Mouse (Mus musculus) kidney, embryonic 14.5 days (tissue): Measurements from ENCODE around the gene Gm49380. TPM values are rescaled to one million over a fixed set of nuclear protein-coding genes. Genes with fewer than 3 reads are reported as not detected.
"Not testable (repeated sequence)": the region's sequence is repeated elsewhere in the genome, so short reads cannot be mapped to it uniquely, and the experiment has no call there.

ENCODE experiments used
- ATAC-seq: fragments of 200-750 bp; cut with Nextera tagmentation; 2 replicates; pipeline ENCODE4 v1.8.0; 2017; ENCODE audit warnings: moderate number of reproducible peaks, mild to moderate bottlenecking, moderate TSS enrichment, moderate library complexity; ENCODE audit not compliant: low FRiP score, low TSS enrichment
- H3K27ac ChIP-seq: fragments of 300-500 bp; sonication (generic); 2 replicates; pipeline ENCODE4 v1.5.1; 2014; ENCODE audit warnings: low read depth, mild to moderate bottlenecking, low read length, moderate library complexity, mixed read lengths
- H3K27me3 ChIP-seq: fragments of 300-500 bp; sonication (generic); 2 replicates; pipeline ENCODE4 v1.6.1; 2014; ENCODE audit warnings: mild to moderate bottlenecking, low read length; ENCODE audit not compliant: control insufficient read depth, insufficient read depth
- H3K36me3 ChIP-seq: fragments of 300-500 bp; sonication (generic); 2 replicates; pipeline ENCODE4 v1.6.1; 2014; ENCODE audit warnings: low read length, mixed read lengths; ENCODE audit not compliant: control insufficient read depth, insufficient read depth
- H3K4me1 ChIP-seq: fragments of 300-500 bp; sonication (generic); 2 replicates; pipeline ENCODE4 v1.6.1; 2014; ENCODE audit warnings: low read length, mixed read lengths; ENCODE audit not compliant: control insufficient read depth, insufficient read depth
- H3K4me2 ChIP-seq: fragments of 300-500 bp; sonication (generic); replicated peaks from 2 replicates; pipeline ENCODE4 v1.6.1; 2014; ENCODE audit warnings: low read depth, mild to moderate bottlenecking, low read length
- H3K4me3 ChIP-seq: fragments of 300-500 bp; sonication (generic); 2 replicates; pipeline ENCODE4 v1.5.1; 2014; ENCODE audit warnings: mild to moderate bottlenecking, low read length
- H3K9ac ChIP-seq: fragments of 300-500 bp; sonication (generic); 2 replicates; pipeline ENCODE4 v1.6.1; 2014; ENCODE audit warnings: low read depth, mild to moderate bottlenecking, low read length, moderate library complexity
- H3K9me3 ChIP-seq: fragments of 300-500 bp; sonication (generic); 2 replicates; pipeline ENCODE4 v1.6.1; 2016; ENCODE audit warnings: low read length; ENCODE audit not compliant: control insufficient read depth
- whole genome bisulfite sequencing: fragments of 180-500 bp; shearing (Covaris S2); extraction: QIAGEN DNeasy Blood & Tissue Kit; methylation state at CpG from one replicate; pipeline ENCODE4 v1.1.7; 2014; 5-methylcytosine and 5-hydroxymethylcytosine counted together
- polyA plus RNA-seq: library from polyadenylated mRNA; unstranded; fragments of >200 nt; fragmentation: Nextera tagmentation; extraction: Ambion mirVana; gene quantifications from 2 replicates; pipeline ENCODE4 v1.2.1, GENCODE M21; 2014

Gm49380 gene
- polyA plus RNA-seq, 1 experiment from 2014 or later: 0.14 TPM

GRCm38 (mm10) chr9:44115599-44115998 is 2.3 kb upstream of the Gm49380 start:
- ATAC-seq: no peak
- WGBS: 82% methylated on average over 9 of the region's 9 CpGs

GRCm38 (mm10) chr9:44114453-44114852 is 1.2 kb upstream of the Gm49380 start:
- Histone ChIP-seq H3K4me1 (peaks cover 11% of the 10 kb centered on the region), H3K9ac (no peak overlapping the region), H3K9me3 (no peaks in the 10 kb centered on the region), H3K4me2 (no peak overlapping the region), H3K27ac (no peak overlapping the region), H3K4me3 (no peak overlapping the region), H3K27me3 (no peaks in the 10 kb centered on the region), H3K36me3 (peaks cover 5% of the 10 kb centered on the region; the same call in 1 of the 2 replicates)
- no peak for ATAC-seq
- WGBS: 86% methylated on average over 2 of the region's 2 CpGs

More at GRCm38 (mm10) chr9:44115599-44115998, 2.3 kb upstream of the Gm49380 start:
- peaks cover under 1% of the 10 kb centered on the region; the same call in 1 of the 2 replicates for H3K4me1 ChIP-seq
- no peak overlapping the region for H3K4me3 ChIP-seq
- H3K4me2 ChIP-seq: no peak overlapping the region
- H3K27me3 ChIP-seq: no peaks in the 10 kb centered on the region
- no peaks in the 10 kb centered on the region; the same call in 1 of the 2 replicates for H3K36me3 ChIP-seq
- no peaks in the 10 kb centered on the region for H3K9me3 ChIP-seq
- H3K9ac ChIP-seq: no peak overlapping the region
- H3K27ac ChIP-seq: no peak overlapping the region

GRCm38 (mm10) chr9:44111909-44112308 is 1.4 kb downstream of the Gm49380 start:
- H3K4me1 ChIP-seq: peaks cover 35% of the 10 kb centered on the region
- H3K36me3 ChIP-seq: peaks cover 17% of the 10 kb centered on the region
- H3K27ac ChIP-seq, H3K9me3 ChIP-seq, H3K27me3 ChIP-seq, H3K9ac ChIP-seq, ATAC-seq: not testable (repeated sequence)
- H3K4me3 ChIP-seq: peak overlapping the region; percentile 85; the same call in 1 of the 2 replicates
- peak overlapping the region; percentile 42 for H3K4me2 ChIP-seq
- 64% methylated on average over 10 of the region's 12 CpGs for WGBS

GRCm38 (mm10) chr9:44109360-44110095 is 3.8 kb downstream of the Gm49380 start:
- H3K9ac ChIP-seq: peak overlapping the region; percentile 28; the same call in 1 of the 2 replicates
- H3K4me2 ChIP-seq: peak overlapping the region; percentile 39
- H3K36me3 ChIP-seq: peaks cover 27% of the 10 kb centered on the region
- no peaks in the 10 kb centered on the region for H3K27me3 ChIP-seq
- H3K4me1 ChIP-seq: peaks cover 42% of the 10 kb centered on the region
- ATAC-seq: no peak
- H3K9me3 ChIP-seq: no peaks in the 10 kb centered on the region
- H3K27ac ChIP-seq: no peak overlapping the region
- WGBS: 18% methylated on average over 9 of the region's 9 CpGs
- peak overlapping the region; percentile 24 for H3K4me3 ChIP-seq

GRCm38 (mm10) chr9:44108269-44109055 is 4.8 kb downstream of the Gm49380 start:
- Histone ChIP-seq H3K9ac (peak overlapping the region; percentile 19; the same call in 1 of the 2 replicates), H3K36me3 (peaks cover 32% of the 10 kb centered on the region), H3K27me3 (no peaks in the 10 kb centered on the region), H3K4me3 (peak overlapping the region; percentile 8; the same call in 1 of the 2 replicates), H3K4me2 (peak overlapping the region; percentile 39), H3K27ac (no peak overlapping the region), H3K4me1 (peaks cover 42% of the 10 kb centered on the region), H3K9me3 (no peaks in the 10 kb centered on the region)
- WGBS: 81% methylated on average over 31 of the region's 31 CpGs
- ATAC-seq: no peak

GRCm38 (mm10) chr9:44107557-44108179 is 5.6 kb downstream of the Gm49380 start:
- Histone ChIP-seq H3K9me3 (no peaks in the 10 kb centered on the region), H3K27ac (peak overlapping the region; percentile 57; the same call in 1 of the 2 replicates), H3K4me1 (peaks cover 42% of the 10 kb centered on the region), H3K4me3 (peak overlapping the region; percentile 8; the same call in 1 of the 2 replicates), H3K36me3 (peaks cover 32% of the 10 kb centered on the region), H3K9ac (peak overlapping the region; percentile 19; the same call in 1 of the 2 replicates), H3K4me2 (peak overlapping the region; percentile 32), H3K27me3 (no peaks in the 10 kb centered on the region)
- 41% methylated on average over 25 of the region's 25 CpGs for WGBS
- ATAC-seq: peak; percentile 7; the same call in 1 of the 2 replicates

- H3K4me2 ChIP-seq: peak within 1 kb of the TSS; percentile 32
- peaks cover 32% of the 10 kb centered on the region for H3K36me3 ChIP-seq
- no peaks in the 10 kb centered on the region for H3K9me3 ChIP-seq
- peak within 1 kb of the TSS; percentile 57; the same call in 1 of the 2 replicates for H3K27ac ChIP-seq
- peaks cover 42% of the 10 kb centered on the region for H3K4me1 ChIP-seq
- no peaks in the 10 kb centered on the region for H3K27me3 ChIP-seq
- WGBS: 27% methylated on average over 8 of the region's 8 CpGs
- ATAC-seq: peak; percentile 61
- H3K4me3 ChIP-seq: peak within 1 kb of the TSS; percentile 8; the same call in 1 of the 2 replicates
- H3K9ac ChIP-seq: peak within 1 kb of the TSS; percentile 19; the same call in 1 of the 2 replicates
These were observed 6.2 kb downstream of the Gm49380 start, which contains the start of gene C1qtnf5 for GRCm38 (mm10) chr9:44107110-44107509. Gene C1qtnf5 (plus strand): TSS chr9:44107245.

- Histone ChIP-seq H3K36me3 (peaks cover 32% of the 10 kb centered on the region), H3K9me3 (no peaks in the 10 kb centered on the region), H3K27ac (peak overlapping the region; percentile 57; the same call in 1 of the 2 replicates), H3K4me2 (no peak overlapping the region), H3K4me1 (peaks cover 46% of the 10 kb centered on the region), H3K9ac (no peak overlapping the region; the same call in 1 of the 2 replicates), H3K4me3 (no peak overlapping the region), H3K27me3 (no peaks in the 10 kb centered on the region)
- WGBS: 73% methylated on average over 4 of the region's 4 CpGs
- ATAC-seq: no peak
These were observed 6.7 kb downstream of the Gm49380 start for GRCm38 (mm10) chr9:44106596-44106995.
